Mouse (Mus musculus): ENCODE measurements around the gene Cmip. TPM values are rescaled to one million over a fixed set of nuclear protein-coding genes. Genes with fewer than 3 reads are reported as not detected.

The Cmip gene
- polyA plus RNA-seq, 1 experiment from 2014 or later, result 20.8 TPM

DNA sequence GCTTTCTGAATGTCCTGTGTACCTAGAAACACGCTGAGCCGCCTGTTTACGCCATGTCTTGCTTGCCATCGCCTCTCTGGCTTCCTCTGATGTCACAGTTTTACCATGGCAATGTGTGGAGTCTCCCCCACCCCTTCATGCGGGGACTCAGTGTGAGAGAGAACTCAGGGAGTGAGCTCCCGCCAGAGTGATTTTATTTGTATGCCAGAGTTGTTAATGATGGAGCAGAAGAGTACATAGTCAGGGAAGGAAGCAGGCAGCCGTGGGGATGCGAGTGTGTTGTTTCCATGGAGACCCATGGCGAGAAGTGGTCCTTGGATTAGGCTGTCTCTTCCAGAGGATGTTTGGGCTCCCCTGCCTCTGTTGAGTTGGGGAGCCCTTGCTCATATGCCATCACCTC is 194.2 kb downstream of the Cmip start:
- H3K27ac ChIP-seq, result no peak overlapping the region
- H3K36me3 ChIP-seq, result peaks cover 91% of the 10 kb centered on the region
- H3K4me3 ChIP-seq (replicated peaks), result no peak overlapping the region
- H3K9ac ChIP-seq (replicated peaks), result no peak overlapping the region
- H3K4me2 ChIP-seq, result no peak overlapping the region
- no peaks in the 10 kb centered on the region for H3K27me3 ChIP-seq
- no peak for ATAC-seq (ENCODE audit: insufficient number of reproducible peaks, insufficient read depth, low FRiP score, low TSS enrichment, low read depth)
- peaks cover 7% of the 10 kb centered on the region for H3K4me1 ChIP-seq (replicated peaks)
- WGBS, result 84% methylated on average over 9 of the region's 9 CpGs
- H3K9me3 ChIP-seq, result no peaks in the 10 kb centered on the region

DNA sequence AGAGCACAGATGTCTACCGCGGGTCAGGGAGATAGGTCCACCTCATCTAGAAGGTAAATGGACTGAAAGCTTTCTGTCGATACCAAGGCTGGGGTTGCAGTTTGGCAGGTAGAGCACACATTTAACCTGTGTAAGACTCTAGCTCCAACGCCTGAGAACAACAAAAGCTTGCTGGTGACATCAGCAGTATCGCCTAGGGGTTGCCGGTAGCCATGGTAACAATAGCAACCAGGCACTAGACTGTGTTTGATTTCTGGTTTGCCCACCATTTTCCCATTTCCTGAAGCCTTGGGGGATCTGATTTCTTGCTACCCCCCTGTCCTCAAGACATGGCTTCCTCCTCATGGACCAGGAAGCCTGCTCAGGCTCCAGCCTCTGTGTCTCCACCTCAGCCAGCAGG is 197.1 kb downstream of the Cmip start:
- ATAC-seq (ENCODE audit: insufficient number of reproducible peaks, insufficient read depth, low FRiP score, low TSS enrichment, low read depth), result no peak
- Histone ChIP-seq H3K4me1 (replicated peaks) (peaks cover 9% of the 10 kb centered on the region), H3K36me3 (peaks cover 97% of the 10 kb centered on the region), H3K27ac (no peak overlapping the region), H3K27me3 (no peaks in the 10 kb centered on the region), H3K9ac (replicated peaks) (no peak overlapping the region), H3K9me3 (no peaks in the 10 kb centered on the region), H3K4me3 (replicated peaks) (no peak overlapping the region), H3K4me2 (no peak overlapping the region)
- WGBS, result 86% methylated on average over 6 of the region's 6 CpGs

DNA sequence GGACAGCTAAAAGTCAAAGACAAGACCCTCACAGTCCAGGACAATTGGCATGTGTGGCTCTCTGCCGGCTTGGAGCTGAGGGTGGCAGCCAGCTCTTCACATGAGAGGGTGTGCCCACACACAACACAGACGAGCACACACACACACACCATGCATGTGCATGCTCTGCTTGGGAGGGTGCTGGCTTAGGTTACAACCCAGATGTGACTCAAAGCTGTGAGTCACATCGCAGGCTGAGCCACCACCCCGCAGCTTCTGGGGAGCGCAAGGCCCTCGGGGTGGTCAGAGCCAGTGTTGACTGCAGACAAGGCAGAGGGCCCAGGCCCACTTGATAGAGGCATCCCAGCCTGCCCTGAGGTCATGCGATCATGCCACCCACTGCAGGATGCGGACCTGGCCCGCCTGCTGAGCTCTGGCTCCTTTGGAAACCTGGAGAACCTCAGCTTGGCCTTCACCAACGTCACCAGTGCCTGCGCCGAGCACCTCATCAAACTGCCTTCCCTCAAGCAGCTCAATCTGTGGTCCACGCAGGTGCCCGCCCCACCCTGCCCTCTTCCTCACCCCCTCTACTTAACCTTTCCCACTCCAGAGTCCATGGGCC is 197.8 kb downstream of the Cmip start:
- Histone ChIP-seq H3K4me2 (no peak overlapping the region), H3K27ac (no peak overlapping the region), H3K36me3 (peaks cover 98% of the 10 kb centered on the region), H3K9ac (replicated peaks) (no peak overlapping the region), H3K4me3 (replicated peaks) (no peak overlapping the region), H3K9me3 (no peaks in the 10 kb centered on the region), H3K27me3 (no peaks in the 10 kb centered on the region), H3K4me1 (replicated peaks) (peaks cover 9% of the 10 kb centered on the region)
- WGBS, result 89% methylated on average over 14 of the region's 14 CpGs
- ATAC-seq (ENCODE audit: insufficient number of reproducible peaks, insufficient read depth, low FRiP score, low TSS enrichment, low read depth), result no peak

DNA sequence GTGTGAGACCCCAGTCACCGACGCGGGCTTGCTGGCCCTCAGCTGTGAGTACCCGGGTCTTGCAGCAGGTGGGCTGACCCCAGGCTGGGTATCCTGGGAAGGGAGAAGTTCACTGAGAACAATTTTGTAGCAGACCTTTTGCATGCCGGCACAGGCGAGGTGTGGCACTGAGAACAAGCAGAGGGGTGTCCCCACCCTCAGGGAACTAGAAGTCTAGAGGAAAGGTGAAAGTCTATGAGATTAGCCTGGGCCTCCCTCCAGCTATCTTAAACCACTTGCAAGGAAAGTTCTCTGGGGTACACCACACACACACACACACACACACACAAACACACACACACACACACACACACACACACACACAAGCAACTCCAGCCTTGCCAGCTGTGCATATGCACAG is 198.8 kb downstream of the Cmip start:
- Histone ChIP-seq H3K27me3 (no peaks in the 10 kb centered on the region), H3K4me2 (no peak overlapping the region), H3K27ac (no peak overlapping the region), H3K9ac (replicated peaks) (no peak overlapping the region), H3K4me3 (replicated peaks) (no peak overlapping the region), H3K9me3 (no peaks in the 10 kb centered on the region), H3K4me1 (replicated peaks) (peaks cover 9% of the 10 kb centered on the region), H3K36me3 (peaks cover 88% of the 10 kb centered on the region)
- WGBS, result 89% methylated on average over 6 of the region's 6 CpGs
- no peak for ATAC-seq (ENCODE audit: insufficient number of reproducible peaks, insufficient read depth, low FRiP score, low TSS enrichment, low read depth)

GRCm38 (mm10) chr8:117458440-117458839 is 201.6 kb downstream of the Cmip start:
- no peak for ATAC-seq (ENCODE audit: insufficient number of reproducible peaks, insufficient read depth, low FRiP score, low TSS enrichment, low read depth)
- Histone ChIP-seq H3K27me3 (no peaks in the 10 kb centered on the region), H3K4me3 (replicated peaks) (no peak overlapping the region), H3K9me3 (no peaks in the 10 kb centered on the region), H3K9ac (replicated peaks) (no peak overlapping the region), H3K4me2 (no peak overlapping the region), H3K36me3 (peaks cover 60% of the 10 kb centered on the region), H3K27ac (0 out of 2 replicates have a peak overlapping the region, but pooled peaks have one; percentile 12), H3K4me1 (replicated peaks) (peaks cover 9% of the 10 kb centered on the region)
- 62% methylated on average over 5 of the region's 5 CpGs for WGBS

- peaks cover 17% of the 10 kb centered on the region for H3K36me3 ChIP-seq
- no peak overlapping the region for H3K4me2 ChIP-seq
- no peak for ATAC-seq (ENCODE audit: insufficient number of reproducible peaks, insufficient read depth, low FRiP score, low TSS enrichment, low read depth)
- no peaks in the 10 kb centered on the region for H3K9me3 ChIP-seq
- 78% methylated on average over 11 of the region's 11 CpGs for WGBS
- H3K27ac ChIP-seq, result no peak overlapping the region
- H3K4me1 ChIP-seq (replicated peaks), result peaks cover 8% of the 10 kb centered on the region
- H3K27me3 ChIP-seq, result no peaks in the 10 kb centered on the region
- H3K9ac ChIP-seq (replicated peaks), result no peak overlapping the region
- H3K4me3 ChIP-seq (replicated peaks), result no peak overlapping the region
Observed at GRCm38 (mm10) chr8:117462701-117463284, 205.9 kb downstream of the Cmip start.

- no peak overlapping the region for H3K9ac ChIP-seq (replicated peaks)
- no peak overlapping the region for H3K4me2 ChIP-seq
- peaks cover 2% of the 10 kb centered on the region for H3K4me1 ChIP-seq (replicated peaks)
- no peak overlapping the region for H3K27ac ChIP-seq
- no peak overlapping the region for H3K4me3 ChIP-seq (replicated peaks)
- H3K9me3 ChIP-seq, result no peaks in the 10 kb centered on the region
- 94% methylated on average over 6 of the region's 6 CpGs for WGBS
- no peaks in the 10 kb centered on the region for H3K27me3 ChIP-seq
- no peak for ATAC-seq (ENCODE audit: insufficient number of reproducible peaks, insufficient read depth, low FRiP score, low TSS enrichment, low read depth)
- H3K36me3 ChIP-seq, result peaks cover 1% of the 10 kb centered on the region
Observed at GRCm38 (mm10) chr8:117464525-117464924, 207.7 kb downstream of the Cmip start.

GRCm38 (mm10) chr8:117465250-117465649 is 208.4 kb downstream of the Cmip start:
- 42% methylated on average over 5 of the region's 5 CpGs for WGBS
- Histone ChIP-seq H3K4me3 (replicated peaks) (no peak overlapping the region), H3K4me1 (replicated peaks) (peaks cover 9% of the 10 kb centered on the region), H3K9me3 (no peaks in the 10 kb centered on the region), H3K4me2 (no peak overlapping the region), H3K36me3 (no peaks in the 10 kb centered on the region; the same call in none of the 2 replicates), H3K27ac (no peak overlapping the region), H3K9ac (replicated peaks) (no peak overlapping the region), H3K27me3 (no peaks in the 10 kb centered on the region)
- ATAC-seq (ENCODE audit: insufficient number of reproducible peaks, insufficient read depth, low FRiP score, low TSS enrichment, low read depth), result no peak; the same call in 1 of the 2 replicates

DNA sequence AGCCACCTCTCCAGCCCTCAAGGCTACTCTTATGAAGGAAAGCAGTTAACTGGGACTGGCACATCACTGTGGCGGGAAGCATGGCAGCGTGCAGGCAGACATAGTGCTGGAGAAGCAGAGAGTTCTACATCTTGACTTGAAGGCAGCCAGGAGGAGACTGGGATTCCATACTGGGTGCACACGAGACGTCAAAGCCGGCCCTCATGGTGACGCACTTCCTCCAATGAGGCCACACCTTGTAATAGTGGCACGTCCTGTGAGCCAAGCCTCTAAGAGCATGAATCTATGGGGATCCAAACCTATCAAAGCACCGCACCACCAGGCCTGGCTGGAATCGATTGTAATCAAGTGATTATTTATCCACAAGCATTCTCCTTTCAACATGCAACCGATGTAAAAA is 210.6 kb downstream of the Cmip start:
- Histone ChIP-seq H3K9ac (replicated peaks) (no peak overlapping the region), H3K4me1 (replicated peaks) (peaks cover 17% of the 10 kb centered on the region), H3K4me3 (replicated peaks) (no peak overlapping the region), H3K4me2 (no peak overlapping the region), H3K27ac (no peak overlapping the region), H3K27me3 (no peaks in the 10 kb centered on the region), H3K36me3 (no peaks in the 10 kb centered on the region), H3K9me3 (no peaks in the 10 kb centered on the region)
- ATAC-seq (ENCODE audit: insufficient number of reproducible peaks, insufficient read depth, low FRiP score, low TSS enrichment, low read depth), result no peak
- WGBS, result 85% methylated on average over 10 of the region's 10 CpGs

GRCm38 (mm10) chr8:117469431-117470341 is 212.8 kb downstream of the Cmip start:
- Histone ChIP-seq H3K27me3 (no peaks in the 10 kb centered on the region), H3K9ac (replicated peaks) (no peak overlapping the region; the same call in 1 of the 2 replicates), H3K4me1 (replicated peaks) (peaks cover 17% of the 10 kb centered on the region), H3K4me2 (peak overlapping the region; percentile 57), H3K4me3 (replicated peaks) (peak overlapping the region; percentile 34), H3K36me3 (no peaks in the 10 kb centered on the region), H3K9me3 (no peaks in the 10 kb centered on the region), H3K27ac (peak overlapping the region; percentile 18; the same call in 1 of the 2 replicates)
- WGBS, result 32% methylated on average over 16 of the region's 16 CpGs
- ATAC-seq (ENCODE audit: insufficient number of reproducible peaks, insufficient read depth, low FRiP score, low TSS enrichment, low read depth), result peak; percentile 7

DNA sequence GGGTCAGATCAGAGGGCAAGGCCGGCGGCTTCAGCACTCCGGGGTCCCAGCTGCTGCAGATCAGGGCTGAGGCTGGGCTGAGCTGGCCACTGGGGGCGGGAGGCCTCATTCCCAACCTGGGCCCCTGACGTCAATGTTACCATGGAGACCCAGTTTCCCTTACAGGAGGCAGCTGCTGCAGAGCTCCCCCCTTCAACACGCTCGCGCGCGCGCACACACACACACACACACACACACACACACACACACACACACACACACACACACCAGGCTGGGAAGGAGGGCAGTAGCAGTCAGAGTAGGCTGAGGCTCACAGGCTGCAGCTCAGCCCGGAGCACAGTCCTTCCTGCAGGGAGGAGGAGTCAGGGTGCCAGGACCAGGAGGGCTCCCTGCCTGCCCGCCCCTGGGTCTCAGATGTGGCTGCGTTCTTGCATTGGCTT is 213.5 kb downstream of the Cmip start:
- Histone ChIP-seq H3K4me2 (peak overlapping the region; percentile 57), H3K27me3 (no peaks in the 10 kb centered on the region), H3K9ac (replicated peaks) (peak overlapping the region; percentile 47; the same call in 1 of the 2 replicates), H3K4me3 (replicated peaks) (peak overlapping the region; percentile 34), H3K4me1 (replicated peaks) (peaks cover 17% of the 10 kb centered on the region), H3K9me3 (no peaks in the 10 kb centered on the region), H3K36me3 (no peaks in the 10 kb centered on the region), H3K27ac (peak overlapping the region; percentile 29; the same call in 1 of the 2 replicates)
- under 1% methylated on average over 9 of the region's 14 CpGs for WGBS
- peak; percentile 89 for ATAC-seq (ENCODE audit: insufficient number of reproducible peaks, insufficient read depth, low FRiP score, low TSS enrichment, low read depth)
